Mouse (Mus musculus) ovary, postnatal 10 days (tissue): ENCODE results near the gene Lrsam1.

Source experiments
- DNase-seq: peaks from one replicate; pipeline ENCODE4 v3.0.0; 2022; ENCODE audit warnings: low spot score

Gene Lrsam1

GRCm38 (mm10) chr2:32926330-32927075, 34.9 kb downstream of the Lrsam1 start:
- DNase-seq: no peak

GRCm38 (mm10) chr2:32924306-32924844, 37.0 kb downstream of the Lrsam1 start:
- no peak for DNase-seq

DNA sequence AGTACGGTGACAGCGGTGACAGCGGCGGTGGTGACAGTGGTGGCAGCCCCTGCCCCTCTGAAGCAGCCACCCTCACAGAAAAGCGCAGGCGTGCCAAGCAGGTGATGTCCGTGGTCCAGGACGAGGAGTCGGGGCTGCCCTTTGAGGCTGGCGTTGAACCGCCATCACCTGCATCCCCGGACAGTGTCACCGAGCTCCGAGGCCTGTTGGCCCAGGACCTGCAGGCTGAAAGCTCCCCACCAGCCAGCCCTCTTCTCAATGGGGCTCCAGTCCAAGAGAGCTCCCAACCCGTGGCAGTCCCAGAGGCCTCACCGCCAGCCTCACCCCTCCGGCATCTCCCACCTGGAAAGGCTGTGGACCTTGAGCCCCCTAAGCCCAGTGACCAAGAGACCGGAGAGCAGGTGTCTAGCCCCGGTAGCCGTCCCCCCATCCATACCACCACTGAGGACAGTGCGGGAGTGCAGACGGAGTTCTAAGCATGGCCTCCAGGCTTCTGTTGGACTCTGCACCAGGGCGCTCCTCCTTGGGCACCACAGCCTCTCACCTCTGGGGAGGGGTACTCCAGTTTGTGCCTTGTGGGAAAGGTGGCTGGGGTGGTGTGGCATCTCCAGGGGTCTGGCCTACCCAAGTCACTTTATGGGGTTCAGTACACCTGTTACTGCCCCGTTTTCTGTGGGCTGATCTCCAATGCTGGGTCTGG, 37.7 kb downstream of the Lrsam1 start:
- DNase-seq: no peak

DNA sequence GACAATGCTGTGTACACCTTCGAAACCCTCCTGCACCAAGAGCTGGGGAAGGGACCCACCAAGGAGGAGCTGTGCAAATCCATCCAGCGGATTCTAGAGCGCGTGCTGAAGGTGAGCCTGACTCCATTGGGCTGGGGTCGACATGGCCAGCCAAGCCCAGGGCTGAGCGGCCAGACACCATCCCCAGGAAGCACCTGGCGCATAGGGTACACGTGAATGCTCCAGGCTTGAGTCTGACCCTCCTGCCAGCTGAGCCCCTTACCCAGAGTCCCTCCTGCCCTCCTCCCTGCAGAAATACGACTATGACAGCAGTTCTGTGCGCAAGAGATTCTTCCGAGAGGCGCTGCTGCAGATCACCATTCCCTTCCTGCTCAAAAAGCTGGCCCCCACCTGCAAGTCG, 38.9 kb downstream of the Lrsam1 start:
- no peak for DNase-seq

DNA sequence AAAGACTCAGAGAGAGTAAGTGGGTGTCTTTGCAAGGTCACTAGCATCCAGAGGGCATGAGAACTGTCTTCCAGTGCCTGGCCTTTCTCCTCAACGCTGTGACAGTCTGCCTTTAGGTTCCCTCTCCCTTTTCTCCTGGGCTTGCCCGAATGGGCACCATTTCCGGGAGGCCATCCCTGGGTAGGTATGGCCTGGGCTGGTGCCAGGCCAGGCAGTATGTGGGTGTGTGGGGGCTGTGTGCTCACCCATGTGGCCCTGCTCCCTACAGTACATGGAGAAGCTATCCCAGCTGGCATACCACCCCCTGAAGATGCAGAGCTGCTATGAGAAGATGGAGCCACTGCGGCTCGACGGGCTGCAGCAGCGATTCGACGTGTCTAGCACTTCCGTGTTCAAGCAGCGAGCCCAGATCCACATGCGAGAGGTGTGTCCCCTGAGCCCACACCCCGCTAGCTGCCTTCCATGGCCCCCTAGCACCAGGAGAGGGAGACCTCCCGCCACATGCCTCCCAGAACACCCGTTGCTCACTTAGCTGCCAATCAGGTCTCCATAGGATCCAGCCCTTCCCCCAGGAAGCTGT, 39.5 kb downstream of the Lrsam1 start:
- DNase-seq: no peak

- DNase-seq: no peak
These were observed 40.2 kb downstream of the Lrsam1 start for GRCm38 (mm10) chr2:32921235-32921634.

DNA sequence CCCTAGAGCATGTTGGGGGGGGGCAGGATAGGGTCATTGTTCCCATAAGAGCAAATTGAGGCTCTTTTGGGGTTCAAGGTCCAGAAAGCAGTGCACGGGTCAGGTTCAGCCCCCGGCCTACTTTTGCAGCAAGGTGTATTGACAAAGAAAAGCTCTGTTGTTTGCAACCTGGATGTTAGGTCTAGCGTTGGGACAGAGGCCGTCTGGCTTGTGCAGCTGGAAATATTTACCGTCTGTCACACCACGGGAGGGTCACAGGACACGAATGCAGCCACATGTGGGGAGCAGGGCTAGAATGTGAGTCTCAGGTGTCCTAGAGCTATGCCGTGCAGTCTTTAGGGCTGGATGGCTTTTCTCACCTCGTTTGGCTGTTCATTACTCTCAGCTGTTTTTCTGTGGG, 43.0 kb downstream of the Lrsam1 start:
- DNase-seq: no peak

- no peak for DNase-seq
These were observed 43.9 kb downstream of the Lrsam1 start for GRCm38 (mm10) chr2:32917526-32917925.

GRCm38 (mm10) chr2:32914896-32915295, 46.5 kb downstream of the Lrsam1 start:
- peak; percentile 53 for DNase-seq

- DNase-seq: no peak
These were observed 47.1 kb downstream of the Lrsam1 start for GRCm38 (mm10) chr2:32914362-32914761.

DNA sequence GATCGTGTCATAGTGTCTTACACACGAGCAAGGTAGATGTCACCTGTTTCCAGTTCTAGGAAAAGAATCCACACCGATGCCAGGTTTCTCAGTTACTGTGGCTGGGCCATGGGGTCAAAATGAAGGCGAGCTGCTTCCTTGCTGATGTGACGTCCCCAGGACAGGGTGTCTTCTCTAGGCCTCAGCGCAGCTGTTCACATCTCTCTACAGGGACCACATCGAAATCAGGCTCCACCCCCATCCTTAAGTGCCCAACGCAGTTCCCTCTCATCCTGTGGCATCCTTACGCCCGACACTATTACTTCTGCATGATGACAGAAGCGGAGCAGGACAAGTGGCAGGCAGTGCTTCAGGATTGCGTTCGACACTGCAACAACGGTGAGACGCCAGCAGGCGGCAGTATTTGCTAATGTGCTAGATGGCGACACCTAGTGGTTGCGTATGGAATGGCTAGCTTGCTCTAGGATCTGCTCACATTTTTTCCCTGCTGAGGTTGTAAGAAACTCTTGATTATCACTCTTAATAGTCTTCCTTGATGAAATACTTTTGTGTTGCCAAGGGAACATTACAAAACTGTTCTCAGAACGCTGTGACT, 49.1 kb downstream of the Lrsam1 start:
- peak; percentile 57 for DNase-seq

GRCm38 (mm10) chr2:32911639-32912182, 49.7 kb downstream of the Lrsam1 start:
- DNase-seq: no peak

- DNase-seq: no peak
These were observed 52.6 kb downstream of the Lrsam1 start for GRCm38 (mm10) chr2:32908796-32909195.

DNA sequence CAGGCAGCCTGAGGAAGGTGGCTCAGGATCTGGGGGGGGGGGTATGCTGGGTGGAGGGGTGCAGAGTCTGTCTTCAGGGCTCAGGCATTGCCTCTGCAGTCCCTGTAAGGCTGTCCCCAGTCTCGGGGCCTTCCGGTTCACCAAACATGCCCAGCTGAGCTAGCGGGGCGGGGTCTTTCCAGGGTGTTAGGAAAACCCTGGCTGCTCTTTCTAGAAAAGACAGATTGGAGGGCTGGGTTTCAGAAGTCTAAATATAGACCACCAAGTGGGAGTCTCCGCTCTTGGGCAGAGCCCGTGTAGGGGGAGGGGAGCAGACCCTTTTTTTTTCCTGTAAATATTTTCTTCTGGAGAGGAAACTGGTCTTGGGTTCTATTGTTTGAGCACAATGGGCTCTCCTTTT, 53.1 kb downstream of the Lrsam1 start:
- no peak for DNase-seq

DNA sequence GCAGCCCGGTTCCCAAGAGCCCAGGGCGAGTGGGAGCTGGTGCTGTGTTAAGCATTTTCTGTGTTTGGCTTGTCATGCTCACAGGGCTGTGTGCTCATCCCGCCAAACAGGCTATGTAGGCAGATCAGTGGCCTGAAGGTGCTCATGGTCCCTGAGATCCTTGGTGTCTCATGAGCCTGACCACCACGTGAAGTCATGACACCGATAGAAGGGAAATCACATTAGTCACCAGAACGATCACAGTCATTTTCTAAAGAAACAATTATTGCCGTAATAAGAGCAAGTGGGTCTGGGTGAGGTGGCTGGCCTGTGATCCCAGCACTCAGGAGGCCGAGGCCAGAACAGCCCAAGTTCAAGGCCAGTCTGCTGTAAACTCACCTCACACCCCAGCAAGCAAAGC, 54.0 kb downstream of the Lrsam1 start:
- DNase-seq: no peak

GRCm38 (mm10) chr2:32905297-32905696, 56.1 kb downstream of the Lrsam1 start:
- DNase-seq: no peak

DNA sequence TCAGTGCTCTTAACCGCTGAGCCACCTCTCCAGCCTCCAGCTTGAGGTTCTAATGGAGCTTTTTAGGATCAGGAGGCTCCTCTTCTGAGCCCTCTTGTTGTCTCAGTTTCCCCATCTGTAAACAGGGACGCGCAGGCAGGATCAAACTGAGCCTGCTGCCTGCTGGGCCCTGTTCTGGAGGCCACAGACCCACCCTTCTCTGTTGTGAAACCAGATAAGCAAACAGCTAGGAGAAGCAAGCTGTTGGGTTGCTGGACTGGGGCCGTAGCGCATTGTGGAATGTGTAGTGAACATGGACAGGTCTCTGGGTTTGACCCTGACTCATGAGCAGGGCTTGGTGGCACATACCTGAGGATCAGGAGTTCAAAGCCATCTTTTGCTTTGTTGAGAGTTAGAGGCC, 56.8 kb downstream of the Lrsam1 start:
- DNase-seq: no peak

GRCm38 (mm10) chr2:32903470-32903869, 57.9 kb downstream of the Lrsam1 start:
- no peak for DNase-seq

GRCm38 (mm10) chr2:32902126-32902525, 59.3 kb downstream of the Lrsam1 start:
- DNase-seq: no peak

DNA sequence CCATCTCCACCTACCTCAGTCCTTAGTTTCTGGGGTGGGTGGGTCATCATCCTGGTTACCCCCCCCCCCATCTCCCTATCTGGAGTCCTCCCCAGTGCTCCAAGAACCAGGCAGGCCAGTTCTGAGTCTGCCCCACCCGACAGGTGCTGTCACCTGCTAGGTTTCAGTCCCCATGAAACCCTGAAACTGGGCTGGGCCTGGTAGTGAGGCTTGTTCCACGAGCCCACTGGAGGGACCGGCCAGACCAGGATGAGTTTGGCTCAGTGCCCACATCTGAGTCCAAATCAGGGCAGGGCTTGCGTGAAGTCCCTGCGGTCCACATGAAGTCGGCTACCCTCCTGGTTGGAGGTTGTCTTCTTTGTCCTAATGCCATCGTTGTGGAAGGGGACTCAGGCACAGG, 62.4 kb downstream of the Lrsam1 start:
- no peak for DNase-seq

DNA sequence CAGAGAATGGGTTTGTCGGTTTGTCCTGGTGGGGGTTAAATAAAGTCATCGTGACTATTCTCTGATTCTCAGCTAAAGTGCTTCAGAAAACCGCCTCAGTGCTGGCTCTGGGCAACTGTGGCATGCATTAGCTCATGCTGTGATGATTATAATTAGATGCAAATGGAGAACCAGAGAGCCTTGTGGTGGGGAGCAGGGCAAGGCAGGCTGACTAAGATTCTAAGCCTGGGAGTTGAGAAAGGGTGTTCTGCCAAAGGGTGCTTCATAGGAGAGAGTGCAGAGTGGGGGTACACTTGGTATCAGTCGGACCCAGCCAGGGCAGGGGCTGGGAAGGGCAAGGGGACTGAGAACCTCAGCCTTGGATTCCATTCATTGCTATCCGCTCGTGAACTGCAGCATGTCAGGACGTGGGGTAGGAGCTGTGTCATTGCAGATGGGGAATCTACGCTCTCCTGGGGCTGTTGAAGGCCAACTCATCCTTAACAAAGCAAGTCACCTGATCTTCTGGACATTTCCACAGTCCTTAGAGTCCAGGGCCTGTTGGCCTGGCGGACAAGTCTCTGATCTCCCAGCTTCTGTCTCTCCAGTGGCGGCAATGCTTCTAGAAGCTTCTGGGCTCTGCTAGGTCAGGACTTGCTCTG, 64.8 kb downstream of the Lrsam1 start:
- DNase-seq: no peak

DNA sequence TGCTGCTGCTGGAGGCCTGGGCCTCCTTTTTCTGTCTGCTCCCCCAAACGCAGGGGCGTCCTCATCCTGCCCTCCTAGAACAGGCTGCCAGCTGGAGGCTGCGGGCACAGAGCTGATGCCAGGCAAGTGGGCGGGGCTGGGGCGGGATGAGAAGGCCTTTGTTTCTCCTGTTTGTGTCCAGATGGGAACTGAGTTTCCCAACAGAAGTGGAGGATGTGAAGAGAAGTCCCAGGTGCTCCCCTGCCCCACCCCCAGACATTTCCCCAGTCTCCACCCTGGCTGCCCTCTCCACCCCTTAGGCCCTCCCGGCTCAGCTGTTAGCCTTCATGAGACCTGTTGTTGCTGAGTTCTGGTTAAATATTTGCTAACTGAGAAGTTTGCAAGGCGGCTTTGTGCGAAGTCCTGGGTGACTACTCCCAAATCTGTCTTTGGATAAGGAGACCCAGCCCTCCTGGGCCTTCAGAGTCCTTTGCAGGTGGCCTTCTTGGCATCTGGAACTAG, 65.8 kb downstream of the Lrsam1 start:
- no peak for DNase-seq
